Mouse (Mus musculus): ENCODE data around the gene Igfbp2. TPM values are rescaled to one million over a fixed set of nuclear protein-coding genes. Genes with fewer than 3 reads are reported as not detected.

The Igfbp2 gene
- total RNA-seq, 2 experiments from 2014 or later, result 0.22 TPM; not detected in 1

DNA sequence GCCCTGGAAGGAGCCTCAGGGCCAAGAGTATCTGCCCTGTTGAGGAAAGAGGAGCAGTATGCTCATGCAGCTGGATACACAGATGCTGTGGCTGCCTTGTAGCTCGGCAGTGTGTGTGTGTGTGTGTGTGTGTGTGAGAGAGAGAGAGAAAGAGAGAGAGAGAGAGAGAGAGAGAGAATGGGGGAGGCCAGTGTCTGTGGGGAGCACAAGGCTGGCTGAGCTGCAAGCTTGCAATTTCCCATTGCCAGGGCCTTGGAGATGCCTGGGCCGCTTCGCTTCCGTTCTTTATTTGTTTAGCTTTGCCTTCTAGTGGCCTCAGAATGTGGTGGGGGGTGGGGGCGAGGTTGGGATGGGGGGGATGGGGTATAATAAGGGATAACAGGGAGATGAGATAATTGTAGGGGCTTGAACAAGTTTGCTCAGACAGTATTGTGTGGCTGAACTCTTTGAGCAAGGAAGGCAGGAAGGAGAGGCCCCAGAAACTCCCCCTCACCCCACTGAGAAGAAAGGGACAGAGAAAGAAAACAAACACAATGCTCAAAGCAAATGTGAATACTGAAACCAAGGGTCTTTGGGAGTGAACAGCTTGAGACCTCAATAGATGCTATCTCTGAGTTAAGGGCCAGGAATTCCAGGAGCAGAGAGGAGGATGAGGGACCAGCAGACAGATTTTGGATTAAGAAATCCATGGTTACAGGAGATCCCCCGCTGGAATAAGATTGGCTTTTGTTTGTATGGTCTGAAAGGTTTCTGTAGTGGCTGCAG is 10.5 kb upstream of the Igfbp2 start:
- intact Hi-C loops (cut with DNase I), result no loop called here
- DNase-seq, result no peak

DNA sequence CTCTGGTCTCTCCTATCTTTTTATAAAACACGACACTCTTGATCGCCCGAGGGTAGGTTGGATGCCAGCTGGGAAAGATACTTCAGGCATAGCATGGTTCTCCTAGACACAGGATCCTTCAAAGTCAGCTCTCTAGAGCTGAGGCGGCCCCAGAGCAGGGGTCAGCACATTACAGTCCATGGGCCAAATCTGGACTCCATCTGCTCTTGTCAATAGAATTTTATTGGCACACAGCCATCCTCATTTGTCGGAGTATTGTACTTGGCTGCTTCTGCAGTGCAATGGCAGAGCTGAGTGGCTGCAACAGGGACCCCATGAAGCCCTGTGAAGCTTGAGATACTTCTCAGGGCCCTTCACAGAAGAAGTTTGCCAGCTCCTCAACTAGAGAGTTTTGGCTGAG is 9.1 kb upstream of the Igfbp2 start:
- DNase-seq, result no peak
- intact Hi-C loops (cut with DNase I), result no loop called here

DNA sequence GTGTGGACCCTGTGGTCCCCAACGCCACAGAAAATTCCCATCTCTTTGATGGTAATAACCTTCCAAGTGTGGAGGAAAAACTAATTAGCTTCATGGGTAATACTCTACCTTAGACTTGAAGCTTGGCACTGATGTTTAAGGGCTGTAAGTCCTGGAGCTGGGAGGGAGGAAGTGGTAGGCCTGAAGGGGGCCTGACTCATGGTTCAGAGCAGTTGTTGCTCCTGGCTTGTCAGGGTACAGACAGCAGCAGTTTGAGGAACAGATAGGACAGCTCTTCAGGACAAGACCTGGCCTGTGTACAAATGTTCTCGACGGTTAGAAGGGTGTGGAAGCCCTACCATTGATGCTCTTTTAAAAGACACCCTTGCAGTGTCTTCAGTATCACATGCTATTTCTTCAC is 8.7 kb upstream of the Igfbp2 start:
- DNase-seq, result no peak
- intact Hi-C loops (cut with DNase I), result no loop called here

DNA sequence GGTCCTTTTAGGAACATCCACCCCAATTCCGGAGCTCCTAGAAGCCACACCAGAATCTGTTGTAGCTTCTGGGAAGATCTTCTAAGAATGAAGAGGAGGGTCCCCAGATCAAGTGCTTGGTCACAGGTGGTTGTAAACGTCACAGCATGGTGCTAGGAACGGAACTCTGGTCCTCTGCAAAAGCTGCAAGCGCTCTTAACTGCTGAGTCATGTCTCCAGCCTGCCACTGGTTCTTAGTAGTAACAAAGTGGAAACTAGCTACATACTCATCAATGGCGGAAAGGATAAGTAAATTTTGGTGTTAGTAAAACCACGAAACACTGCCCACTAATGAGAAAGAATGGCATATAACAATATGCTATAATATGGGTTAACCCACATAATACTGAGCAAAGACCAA is 4.3 kb upstream of the Igfbp2 start:
- intact Hi-C loops (cut with DNase I), result no loop called here

DNA sequence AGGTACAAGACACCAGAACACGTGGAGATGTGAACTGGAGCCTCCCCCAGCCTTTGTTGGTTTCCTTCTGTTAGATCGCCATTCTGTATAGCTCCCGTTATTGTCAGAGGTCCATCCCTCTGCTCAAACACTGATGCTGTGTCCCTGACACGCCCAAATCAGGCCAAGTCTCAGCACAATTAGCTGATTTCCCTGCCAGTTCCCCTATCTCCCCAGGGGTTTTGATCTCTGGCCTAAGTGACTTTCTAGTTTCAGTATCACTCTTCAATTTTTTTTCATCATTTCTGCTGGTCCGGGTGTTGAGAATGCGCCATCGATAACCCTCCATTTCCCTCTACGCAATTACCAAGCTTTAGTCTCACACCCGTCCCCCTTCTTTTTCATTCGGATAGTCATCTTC is 1.4 kb upstream of the Igfbp2 start:
- intact Hi-C loops (cut with DNase I), result no loop called here

More for the DNA sequence above, 4.3 kb upstream of the Igfbp2 start:
- no peak for DNase-seq

DNA sequence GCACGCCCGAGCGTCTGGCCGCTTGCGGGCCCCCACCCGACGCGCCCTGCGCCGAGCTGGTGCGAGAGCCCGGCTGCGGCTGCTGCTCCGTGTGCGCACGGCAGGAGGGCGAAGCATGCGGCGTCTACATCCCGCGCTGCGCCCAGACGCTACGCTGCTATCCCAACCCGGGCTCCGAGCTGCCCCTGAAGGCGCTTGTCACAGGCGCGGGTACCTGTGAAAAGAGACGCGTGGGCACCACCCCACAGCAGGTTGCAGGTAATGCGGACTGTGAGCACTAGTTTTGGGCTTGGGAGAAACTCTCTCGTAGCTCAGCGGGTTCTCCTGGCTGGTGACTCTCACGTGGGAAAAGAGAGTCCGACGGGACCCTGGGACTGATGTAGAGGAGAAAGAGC is 401 bp downstream of the Igfbp2 start:
- DNase-seq, result peak in 1 of 2 experiments; percentile 3
- intact Hi-C loops (cut with DNase I), result no loop called here

More for the DNA sequence above, 1.4 kb upstream of the Igfbp2 start:
- DNase-seq, result no peak

DNA sequence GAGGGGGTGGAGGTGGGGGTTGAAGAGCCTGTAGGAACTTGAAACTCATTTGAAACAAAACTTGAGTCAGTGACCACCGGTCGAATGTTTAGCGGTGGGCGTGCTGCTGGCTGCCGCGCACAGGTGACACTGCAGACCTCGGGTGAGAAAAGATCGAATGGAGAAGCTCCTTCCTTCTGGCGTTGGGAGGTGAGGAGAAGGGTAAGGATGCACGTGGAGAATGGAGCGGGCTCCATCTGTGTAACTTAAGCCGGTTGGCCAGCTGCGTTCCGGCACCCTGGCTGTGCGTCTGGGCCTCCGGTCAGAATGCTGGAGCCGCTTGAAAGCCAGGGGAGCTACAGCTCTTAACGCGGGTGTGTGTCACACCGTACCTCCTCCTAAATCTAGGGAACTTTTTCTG is 983 bp downstream of the Igfbp2 start:
- no peak for DNase-seq
- intact Hi-C loops (cut with DNase I), result no loop called here

DNA sequence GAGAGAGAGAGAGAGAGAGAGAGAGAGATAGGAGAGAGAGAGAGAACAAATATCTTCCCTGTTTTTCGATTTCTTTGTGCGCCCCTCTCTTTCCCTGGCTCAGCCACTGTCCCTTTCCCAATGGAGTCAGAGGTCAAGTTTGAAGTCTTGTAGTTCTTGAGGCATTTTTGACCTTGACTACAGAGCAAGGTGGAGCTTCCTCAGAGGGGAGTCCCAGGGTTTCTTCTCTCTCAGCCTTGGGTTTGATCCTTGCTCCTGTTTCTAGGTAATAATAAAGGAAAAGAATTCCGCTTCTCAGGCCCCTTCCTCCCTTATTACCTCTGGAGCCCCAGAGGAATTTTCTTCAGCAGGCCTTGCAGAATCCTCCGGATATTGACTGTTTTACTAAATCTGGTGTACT is 1.6 kb downstream of the Igfbp2 start:
- intact Hi-C loops (cut with DNase I), result no loop called here
- no peak for DNase-seq

DNA sequence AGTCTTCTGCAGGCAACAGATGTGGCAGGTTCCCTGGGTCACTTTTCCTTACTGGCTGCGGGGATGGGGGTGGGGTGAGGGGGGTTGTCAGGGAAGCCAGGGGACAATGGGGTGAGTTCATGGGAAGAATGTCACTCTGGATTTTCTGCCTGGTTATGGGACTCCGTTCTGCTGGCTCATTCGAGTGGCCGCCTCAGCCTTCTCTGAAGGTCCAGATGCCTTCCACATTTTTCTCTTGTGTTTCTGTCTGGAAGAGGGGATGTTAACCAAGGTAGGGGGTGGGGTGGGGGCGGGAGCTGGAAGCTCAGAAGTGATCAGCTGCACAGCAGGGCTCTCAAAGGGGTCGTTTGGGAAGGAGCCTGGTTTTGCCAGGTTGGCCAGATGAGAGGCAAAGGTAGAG is 2.1 kb downstream of the Igfbp2 start:
- DNase-seq, result no peak
- intact Hi-C loops (cut with DNase I), result no loop called here

DNA sequence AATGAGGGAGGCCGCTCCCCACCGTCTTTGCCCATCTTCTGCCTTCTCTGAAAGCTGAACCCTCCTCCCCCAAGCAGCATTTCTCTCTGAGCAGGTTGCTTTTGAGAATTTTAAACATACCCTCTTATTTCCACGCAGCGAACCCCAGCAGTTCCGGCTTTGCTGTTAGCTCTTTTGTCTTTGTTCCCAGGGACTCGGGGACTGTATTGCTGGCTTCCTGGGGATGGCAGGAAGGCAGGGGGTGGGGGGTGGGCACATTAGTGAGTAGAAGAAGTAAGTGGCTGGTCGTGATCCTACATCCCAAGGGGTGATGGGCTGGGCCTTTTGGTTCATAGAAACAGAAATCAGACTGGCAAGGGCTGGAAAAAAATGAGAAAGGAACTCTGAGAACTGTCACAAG is 2.6 kb downstream of the Igfbp2 start:
- DNase-seq, result no peak
- intact Hi-C loops (cut with DNase I), result no loop called here

DNA sequence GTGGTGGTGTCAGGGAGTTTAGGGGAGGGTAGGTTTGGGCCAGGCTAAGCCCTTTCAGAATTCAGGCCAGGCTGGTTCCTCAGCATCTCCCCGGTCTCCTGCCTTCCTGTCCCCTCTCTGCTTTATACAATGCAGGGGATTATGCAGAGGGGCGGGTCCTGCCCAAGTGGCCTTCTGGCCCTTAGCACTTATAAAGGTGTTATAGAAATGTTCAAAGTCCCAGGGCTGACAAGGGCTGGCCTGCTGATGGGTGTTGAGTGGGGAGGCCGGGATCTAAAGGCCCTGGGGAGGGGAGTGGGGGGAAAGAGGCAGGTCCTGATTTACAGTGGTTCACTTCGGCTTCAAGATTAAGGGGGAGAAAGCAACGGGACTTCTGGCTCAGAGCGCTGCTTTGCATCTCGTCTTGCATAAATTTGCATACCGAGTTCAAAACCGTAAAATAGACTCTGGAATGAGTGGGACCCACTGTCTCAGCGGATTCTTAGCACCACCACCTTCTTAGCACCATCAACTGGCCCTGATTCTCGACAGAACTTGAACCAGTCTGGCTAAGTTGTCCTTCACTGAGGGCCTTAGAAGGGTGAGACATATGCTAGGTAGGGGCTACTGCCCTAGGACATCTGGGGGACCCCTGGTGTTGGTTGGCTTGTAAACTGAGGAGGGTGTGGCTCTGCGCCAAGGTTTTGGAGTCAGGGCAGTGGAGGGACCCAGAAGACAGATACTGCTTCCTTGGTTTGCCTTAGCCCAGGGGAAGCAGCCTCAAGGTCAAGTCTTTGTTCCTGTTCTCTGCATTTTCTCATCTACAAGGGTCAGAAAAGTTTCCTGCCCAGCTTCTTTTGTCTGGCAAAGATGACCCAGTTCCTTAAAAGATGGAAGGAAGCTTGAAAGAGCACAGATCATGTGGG is 3.4 kb downstream of the Igfbp2 start:
- DNase-seq, result no peak
- intact Hi-C loops (cut with DNase I), result no loop called here

DNA sequence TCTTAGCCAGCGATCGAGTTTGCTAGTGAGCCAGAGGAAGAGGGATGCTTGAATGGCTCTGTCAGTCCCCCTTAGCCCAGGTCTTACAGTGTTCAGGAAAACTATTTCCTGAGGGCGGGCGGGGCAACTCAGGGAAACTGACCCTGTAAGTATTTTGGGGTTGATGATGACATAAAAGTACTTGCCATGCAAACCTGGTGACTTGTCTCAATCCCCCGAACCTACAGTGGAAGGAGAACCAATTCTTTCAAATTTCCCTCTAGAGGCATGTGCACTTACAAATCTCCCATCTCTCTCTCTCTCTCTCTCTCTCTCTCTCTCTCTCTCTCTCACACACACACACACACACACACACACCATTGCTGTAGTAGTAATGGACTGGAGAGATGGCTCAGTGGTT is 4.5 kb downstream of the Igfbp2 start:
- intact Hi-C loops (cut with DNase I), result no loop called here
- DNase-seq, result no peak

DNA sequence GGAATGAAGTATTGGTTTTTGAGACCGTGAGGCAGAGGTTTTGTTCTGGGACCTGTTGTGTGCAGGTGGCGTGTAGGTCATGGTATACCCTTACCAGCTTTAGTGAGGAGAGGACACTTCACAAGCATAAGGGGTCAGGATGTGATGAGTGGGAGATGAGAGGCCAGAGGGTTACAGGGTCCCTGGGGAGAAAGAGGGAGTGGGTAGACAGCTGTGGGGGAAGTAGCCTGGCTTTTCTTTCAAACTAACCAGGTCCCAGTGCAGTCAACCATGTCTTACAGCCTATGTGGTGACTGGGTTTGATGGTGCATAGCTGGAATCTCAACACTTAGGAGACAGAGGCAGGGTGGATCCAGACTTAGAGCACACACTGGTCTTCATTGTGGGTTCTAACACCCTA is 6.2 kb downstream of the Igfbp2 start:
- intact Hi-C loops (cut with DNase I), result no loop called here
- DNase-seq, result no peak

DNA sequence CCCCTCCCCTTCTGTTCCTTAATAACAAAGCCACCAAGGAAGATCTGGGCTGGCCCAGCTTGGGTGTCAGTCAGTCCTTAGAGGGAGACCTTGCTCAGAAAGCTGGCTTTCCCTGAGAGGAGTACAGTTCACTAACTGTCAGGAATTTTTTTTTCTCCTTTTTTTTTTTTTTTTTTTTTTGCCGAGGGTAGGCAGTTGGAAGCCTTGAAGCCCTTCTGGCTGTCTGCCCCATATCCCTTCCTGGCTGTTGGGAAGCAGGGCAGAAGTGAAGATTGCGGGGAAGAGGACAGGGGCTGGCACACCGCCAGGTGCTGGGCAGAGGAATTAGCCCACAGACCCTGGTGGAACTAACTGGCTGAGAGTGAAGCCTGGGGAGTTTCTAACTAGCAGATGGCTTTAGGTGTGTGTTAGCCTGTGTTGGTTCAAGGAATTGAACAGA is 8.4 kb downstream of the Igfbp2 start:
- DNase-seq, result no peak
- intact Hi-C loops (cut with DNase I), result no loop called here

DNA sequence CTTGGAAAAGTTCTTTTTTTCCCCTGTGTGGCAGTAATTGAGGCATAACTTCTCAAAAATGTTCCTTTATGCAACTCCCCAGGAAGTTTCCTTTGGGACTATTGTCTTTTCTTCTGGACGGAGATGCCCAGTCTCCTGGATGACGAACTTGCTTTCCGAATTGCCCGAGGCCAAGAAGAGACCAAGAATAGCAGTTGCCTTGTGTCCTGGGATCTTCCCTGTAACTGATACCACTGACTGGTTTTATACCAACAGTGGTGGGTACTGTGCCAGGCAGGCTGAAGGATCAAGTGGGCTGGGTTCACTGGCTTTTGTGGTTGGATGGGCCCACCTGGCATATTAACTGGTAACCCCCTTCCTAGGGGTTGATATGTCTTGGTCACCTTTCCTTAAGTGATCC is 9.3 kb downstream of the Igfbp2 start:
- no peak for DNase-seq
- intact Hi-C loops (cut with DNase I), result no loop called here

DNA sequence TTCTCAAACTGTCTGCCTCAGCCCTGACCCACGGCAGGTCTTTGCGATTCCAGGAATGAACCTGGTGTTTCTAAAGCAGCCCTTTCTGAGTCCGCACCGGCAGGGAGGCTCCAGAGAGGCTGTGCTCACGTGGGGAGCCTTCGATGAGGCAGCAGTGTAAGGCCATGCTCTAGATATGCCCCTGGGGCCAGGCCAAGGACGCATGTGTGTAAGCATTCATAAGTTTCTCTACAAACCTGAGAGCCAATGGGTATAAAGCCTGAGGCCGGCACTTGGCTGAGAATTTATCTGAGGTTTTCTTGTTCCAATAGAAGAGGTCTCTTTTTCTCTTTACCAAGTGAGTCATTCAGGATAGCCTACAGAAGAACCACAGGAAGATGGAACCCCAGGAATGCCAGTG is 15.1 kb downstream of the Igfbp2 start:
- DNase-seq, result no peak
- intact Hi-C loops (cut with DNase I), result no loop called here

DNA sequence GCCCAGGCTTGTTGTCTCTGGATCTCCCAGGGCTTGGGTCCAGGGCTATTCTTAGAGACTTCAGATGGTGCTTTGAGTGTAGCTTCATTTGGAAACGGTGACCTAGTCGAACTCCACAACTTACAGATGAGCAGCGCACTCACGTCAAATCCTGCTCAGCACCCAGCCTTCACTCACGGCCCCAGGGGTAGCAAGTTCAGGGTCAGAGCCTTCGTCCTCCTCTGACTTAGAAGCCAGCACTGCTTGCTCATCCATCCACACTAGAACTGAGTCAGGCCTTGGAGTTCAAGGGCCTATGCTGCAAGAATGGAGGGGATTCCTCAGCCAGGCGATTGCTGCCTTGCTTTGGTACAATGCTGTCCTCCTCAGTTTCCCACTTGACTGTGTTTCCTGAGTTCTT is 15.5 kb downstream of the Igfbp2 start:
- DNase-seq, result no peak
- intact Hi-C loops (cut with DNase I), result no loop called here

DNA sequence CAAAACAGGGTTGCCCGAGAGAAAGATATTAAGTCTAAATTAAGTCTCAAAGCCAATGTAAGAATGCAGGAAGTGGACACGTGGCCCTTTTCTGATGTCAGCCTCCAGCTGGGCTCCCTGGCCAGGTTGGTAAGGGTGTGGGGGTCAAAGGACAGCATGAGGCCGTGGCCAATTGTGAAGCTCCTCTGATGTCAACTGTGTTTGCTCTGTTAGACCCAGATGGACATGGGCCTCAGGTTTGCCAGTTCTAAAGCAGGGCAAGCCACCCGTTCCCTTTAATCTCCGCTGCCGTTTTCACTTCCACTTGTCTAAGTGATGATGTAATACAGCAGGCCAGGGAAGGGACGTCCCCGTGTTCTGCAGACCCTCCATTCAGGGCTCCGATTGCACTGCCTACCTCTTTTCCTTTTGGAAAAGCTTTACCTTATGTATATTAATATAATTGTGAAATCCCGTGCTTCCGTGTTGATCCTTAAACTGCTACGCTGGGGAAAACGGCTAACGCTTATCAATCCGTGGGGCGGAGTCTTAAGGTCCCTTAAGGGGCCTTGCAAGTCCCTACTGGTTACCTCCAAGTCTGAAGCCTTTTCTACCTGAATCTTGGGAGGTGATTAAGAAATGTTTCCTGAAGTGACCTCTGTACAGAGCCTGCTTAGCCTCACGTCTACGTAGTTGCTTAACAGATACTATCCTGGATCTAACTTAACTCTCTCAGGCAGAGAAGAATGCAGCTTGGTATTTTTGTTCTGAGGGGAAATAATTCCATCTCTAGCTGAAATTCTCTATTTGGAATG is 18.6 kb downstream of the Igfbp2 start:
- intact Hi-C loops (cut with DNase I), result no loop called here
- no peak for DNase-seq

DNA sequence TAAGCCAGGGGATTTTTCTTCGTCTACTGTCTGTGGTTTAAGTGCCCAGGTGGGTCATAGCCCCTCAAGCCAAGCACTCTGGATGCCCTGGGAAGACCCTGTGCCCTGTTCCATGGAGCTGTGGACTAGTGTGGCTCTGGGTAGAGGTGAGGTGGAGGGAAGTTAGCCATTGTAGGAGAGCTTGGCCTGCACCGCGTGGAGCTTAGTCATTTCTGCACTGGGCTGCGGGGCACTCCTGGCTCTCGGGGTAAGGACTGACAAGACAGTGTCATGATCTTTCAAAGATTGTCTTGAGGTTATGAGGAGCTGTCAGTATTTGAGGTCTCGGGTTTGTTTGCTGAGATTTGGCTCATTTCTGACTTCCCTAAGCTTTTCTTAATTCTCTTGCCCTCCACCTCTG is 20.4 kb downstream of the Igfbp2 start:
- intact Hi-C loops (cut with DNase I), result no loop called here
- DNase-seq, result no peak

DNA sequence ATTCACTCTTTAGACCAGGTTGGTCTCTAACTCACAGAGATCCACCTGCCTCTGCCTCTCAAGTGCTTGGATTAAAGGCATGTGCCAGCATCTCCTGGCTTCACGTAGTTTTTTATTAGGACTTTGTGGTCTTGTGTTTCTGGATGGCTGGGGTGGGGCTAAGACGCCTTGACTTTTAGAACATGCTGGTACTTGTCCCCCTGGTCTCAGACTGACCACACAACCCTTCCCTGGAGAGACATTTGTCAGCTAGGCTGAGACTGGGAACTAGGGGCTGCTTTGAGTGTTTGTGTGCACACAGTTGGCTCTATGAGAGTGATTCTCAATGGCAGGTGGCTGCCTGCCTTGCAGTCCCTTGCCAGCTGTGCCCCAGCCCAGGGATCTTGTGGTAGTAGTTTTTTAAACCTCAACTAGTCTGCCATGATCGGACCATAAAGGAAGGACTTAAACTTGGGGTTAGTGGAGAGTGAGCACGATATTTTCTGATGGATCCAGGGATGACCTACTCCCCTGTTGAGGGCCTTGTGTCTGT is 23.6 kb downstream of the Igfbp2 start:
- intact Hi-C loops (cut with DNase I), result no loop called here

DNA sequence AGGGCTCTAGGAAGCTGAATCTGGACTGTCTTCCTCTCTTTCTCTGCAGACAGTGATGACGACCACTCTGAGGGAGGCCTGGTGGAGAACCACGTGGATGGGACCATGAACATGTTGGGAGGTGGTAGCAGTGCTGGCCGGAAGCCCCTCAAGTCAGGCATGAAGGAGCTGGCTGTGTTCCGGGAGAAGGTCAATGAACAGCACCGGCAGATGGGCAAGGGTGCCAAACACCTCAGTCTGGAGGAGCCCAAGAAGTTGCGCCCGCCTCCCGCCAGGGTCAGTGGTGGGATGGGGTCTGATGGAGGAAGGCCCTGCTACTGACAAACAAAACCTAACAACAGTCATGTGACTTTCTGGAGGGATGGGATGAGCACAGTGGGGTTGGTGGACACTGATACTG is 24.7 kb downstream of the Igfbp2 start:
- intact Hi-C loops (cut with DNase I), result no loop called here
- DNase-seq, result no peak

More for the DNA sequence above, 23.6 kb downstream of the Igfbp2 start:
- DNase-seq, result no peak
